Mouse (Mus musculus) ovary, postnatal 14 days (tissue): ENCODE results near the gene Xpo5.
A peak's percentile ranks its signal among the peaks of the same experiment; 100 is the strongest.

Experiments used
- DNase-seq: peaks from one replicate; pipeline ENCODE4 v3.0.0; 2022; ENCODE audit warnings: low spot score

Xpo5 gene

GRCm38 (mm10) chr17:46258279-46259053 lies 55.9 kb downstream of the Xpo5 start:
- no peak for DNase-seq

GRCm38 (mm10) chr17:46259675-46260074 lies 57.1 kb downstream of the Xpo5 start:
- DNase-seq, result no peak

GRCm38 (mm10) chr17:46262201-46262694 lies 59.7 kb downstream of the Xpo5 start:
- no peak for DNase-seq

- DNase-seq, result no peak
These were observed 62.9 kb downstream of the Xpo5 start for GRCm38 (mm10) chr17:46265502-46265901.

- peak; percentile 80 for DNase-seq
These were observed 63.5 kb downstream of the Xpo5 start for GRCm38 (mm10) chr17:46265918-46266618.

- DNase-seq, result no peak
These were observed 64.4 kb downstream of the Xpo5 start for GRCm38 (mm10) chr17:46266986-46267385.

GRCm38 (mm10) chr17:46267511-46267910 lies 64.9 kb downstream of the Xpo5 start:
- DNase-seq, result no peak

GRCm38 (mm10) chr17:46268026-46268720 lies 65.6 kb downstream of the Xpo5 start:
- DNase-seq, result no peak

- no peak for DNase-seq
These were observed 67.4 kb downstream of the Xpo5 start for GRCm38 (mm10) chr17:46269771-46270534.

GRCm38 (mm10) chr17:46272058-46272457 lies 69.5 kb downstream of the Xpo5 start:
- DNase-seq, result no peak

GRCm38 (mm10) chr17:46272675-46273074 lies 70.1 kb downstream of the Xpo5 start:
- DNase-seq, result no peak

- no peak for DNase-seq
These were observed 71.2 kb downstream of the Xpo5 start for GRCm38 (mm10) chr17:46273803-46274236.

- no peak for DNase-seq
These were observed 71.9 kb downstream of the Xpo5 start for GRCm38 (mm10) chr17:46274465-46274864.

GRCm38 (mm10) chr17:46275034-46275433 lies 72.5 kb downstream of the Xpo5 start:
- no peak for DNase-seq

- no peak for DNase-seq
These were observed 72.9 kb downstream of the Xpo5 start for GRCm38 (mm10) chr17:46275506-46275905.

- no peak for DNase-seq
These were observed 75.0 kb downstream of the Xpo5 start for GRCm38 (mm10) chr17:46277586-46277985.

- DNase-seq, result no peak
These were observed 75.6 kb downstream of the Xpo5 start for GRCm38 (mm10) chr17:46278011-46278765.

GRCm38 (mm10) chr17:46282483-46283123 lies 80.0 kb downstream of the Xpo5 start, which contains the start of gene Tjap1:
Gene Tjap1, minus strand, starts transcription at chr17:46283026.
- DNase-seq, result peak; percentile 82

GRCm38 (mm10) chr17:46283140-46283539 lies 80.6 kb downstream of the Xpo5 start:
- DNase-seq, result no peak

GRCm38 (mm10) chr17:46283911-46284310 lies 81.3 kb downstream of the Xpo5 start:
- no peak for DNase-seq
